Mouse (Mus musculus) forebrain, embryonic 10.5 days (tissue): ENCODE data around the gene Il4. TPM values are rescaled to one million over a fixed set of nuclear protein-coding genes. Genes with fewer than 3 reads are reported as not detected.
"Not testable (repeated sequence)": the region's sequence is repeated elsewhere in the genome, so short reads cannot be mapped to it uniquely, and the experiment has no call there.

Experiments used
- DNase-seq: peaks from one replicate; pipeline ENCODE4 v3.0.0-alpha.2; 2017; ENCODE audit warnings: low spot score; ENCODE audit errors: extremely low spot score
- H3K27ac ChIP-seq: fragments of 300-500 bp; sonication (generic); 2 replicates; pipeline ENCODE4 v1.5.1; 2016; ENCODE audit warnings: mild to moderate bottlenecking
- H3K27me3 ChIP-seq: fragments of 300-500 bp; sonication (generic); 2 replicates; pipeline ENCODE4 v1.6.1; 2016; ENCODE audit warnings: mild to moderate bottlenecking; ENCODE audit not compliant: poor library complexity, severe bottlenecking
- H3K36me3 ChIP-seq: fragments of 300-500 bp; sonication (generic); replicated peaks from 2 replicates; pipeline ENCODE4 v1.6.1; 2016; ENCODE audit warnings: mild to moderate bottlenecking, moderate library complexity
- H3K4me1 ChIP-seq: fragments of 300-500 bp; sonication (generic); 2 replicates; pipeline ENCODE4 v1.6.1; 2016
- H3K4me3 ChIP-seq: fragments of 300-500 bp; sonication (generic); 2 replicates; pipeline ENCODE4 v1.5.1; 2016; ENCODE audit warnings: mild to moderate bottlenecking, moderate library complexity
- H3K9me3 ChIP-seq: fragments of 300-500 bp; sonication (generic); 2 replicates; pipeline ENCODE4 v1.6.1; 2016; ENCODE audit warnings: mild to moderate bottlenecking, moderate library complexity
- WGBS: fragments of 180-500 bp; shearing (Covaris S2); methylation state at CpG from one replicate; pipeline ENCODE4 v1.1.7; 2016; 5-methylcytosine and 5-hydroxymethylcytosine counted together
- polyA plus RNA-seq: library from polyadenylated mRNA; unstranded; fragments of >200 nt; fragmentation: Nextera tagmentation; extraction: Ambion mirVana; gene quantifications from 2 replicates; pipeline ENCODE4 v1.2.1, GENCODE M21; 2016

Gene Il4
- polyA plus RNA-seq, 1 experiment from 2014 or later = 0.77 TPM

DNA sequence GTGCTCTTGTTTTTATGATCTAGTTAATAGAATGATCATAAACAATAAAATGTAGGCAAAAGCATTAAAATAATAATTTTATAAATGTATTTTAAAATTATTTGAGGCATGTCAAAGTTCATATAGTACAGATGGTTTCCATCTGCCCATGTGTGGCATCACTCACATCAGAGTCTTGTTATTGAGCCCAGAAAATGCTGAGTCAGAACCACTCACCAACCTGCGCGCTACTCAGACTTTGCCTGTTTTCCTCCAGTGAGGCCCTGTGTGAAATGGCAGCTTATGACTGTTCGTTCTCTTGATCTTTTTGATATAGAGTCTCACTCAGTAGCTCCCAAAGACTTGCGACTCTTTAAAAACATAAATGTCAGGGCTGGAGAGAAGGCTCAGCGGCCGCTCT, 33.0 kb downstream of the Il4 start:
- Histone ChIP-seq H3K9me3 (no peaks in the 10 kb centered on the region), H3K27ac (no peak overlapping the region), H3K27me3 (no peaks in the 10 kb centered on the region), H3K36me3 (peaks cover 86% of the 10 kb centered on the region), H3K4me1 (no peaks in the 10 kb centered on the region), H3K4me3 (no peak overlapping the region)
- WGBS = 95% methylated on average over 6 of the region's 6 CpGs
- DNase-seq = no peak

- H3K4me1 ChIP-seq = no peaks in the 10 kb centered on the region
- H3K9me3 ChIP-seq = no peaks in the 10 kb centered on the region
- H3K36me3 ChIP-seq = peaks cover 88% of the 10 kb centered on the region
- no peak overlapping the region for H3K4me3 ChIP-seq
- H3K27me3 ChIP-seq = no peaks in the 10 kb centered on the region
- WGBS = 71% methylated on average over 3 of the region's 3 CpGs
- no peak for DNase-seq
- no peak overlapping the region for H3K27ac ChIP-seq
These were observed 33.6 kb downstream of the Il4 start for GRCm38 (mm10) chr11:53584849-53585248.

DNA sequence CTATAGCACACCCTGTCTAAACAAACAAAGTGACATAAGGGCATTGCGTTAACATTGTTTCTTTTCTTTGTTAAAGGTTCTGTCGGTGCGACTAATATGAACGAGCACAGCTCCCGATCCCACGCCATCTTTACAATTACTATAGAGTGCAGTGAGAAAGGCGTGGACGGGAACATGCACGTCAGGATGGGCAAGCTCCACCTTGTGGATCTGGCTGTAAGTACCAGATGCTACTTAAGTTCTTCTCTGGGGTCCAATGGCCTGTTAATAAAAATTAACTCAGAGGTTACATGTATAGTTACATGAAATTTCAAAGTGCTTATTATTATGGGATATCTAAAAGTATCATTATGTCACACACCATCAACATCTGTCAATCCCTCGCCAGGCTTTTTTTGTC, 35.3 kb downstream of the Il4 start:
- H3K4me1 ChIP-seq = no peaks in the 10 kb centered on the region
- no peaks in the 10 kb centered on the region for H3K9me3 ChIP-seq
- H3K4me3 ChIP-seq = no peak overlapping the region
- peaks cover 86% of the 10 kb centered on the region for H3K36me3 ChIP-seq
- no peak overlapping the region for H3K27ac ChIP-seq
- WGBS = 85% methylated on average over 10 of the region's 10 CpGs
- no peak for DNase-seq
- no peaks in the 10 kb centered on the region for H3K27me3 ChIP-seq

DNA sequence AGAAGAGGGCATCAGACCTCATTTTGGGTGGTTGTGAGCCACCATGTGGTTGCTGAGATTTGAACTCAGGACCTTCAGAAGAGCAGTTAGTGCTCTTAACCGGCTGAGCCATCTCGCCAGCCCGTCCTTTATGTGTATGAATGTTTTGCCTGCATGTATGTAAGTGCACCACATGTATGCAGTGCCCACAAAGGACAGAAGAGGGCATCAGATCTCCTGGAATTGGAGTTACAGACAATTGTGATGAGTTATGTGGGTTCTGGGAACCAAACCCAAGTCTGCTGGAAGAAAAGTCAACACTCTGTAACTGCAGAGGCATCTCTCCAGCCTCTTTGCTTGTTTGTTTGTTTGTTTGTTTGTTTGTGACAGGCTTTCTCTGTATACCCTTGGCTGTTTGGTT, 37.9 kb downstream of the Il4 start:
- Histone ChIP-seq H3K27me3 (no peaks in the 10 kb centered on the region), H3K9me3 (no peaks in the 10 kb centered on the region), H3K4me3 (no peak overlapping the region), H3K4me1 (no peaks in the 10 kb centered on the region), H3K36me3 (peaks cover 73% of the 10 kb centered on the region), H3K27ac (no peak overlapping the region)
- no peak for DNase-seq
- WGBS = 96% methylated on average over 3 of the region's 3 CpGs

GRCm38 (mm10) chr11:53567224-53568014, 51.0 kb downstream of the Il4 start, which contains the start of gene Kif3a:
Kif3a (plus strand) TSS chr11:53567379.
- Histone ChIP-seq H3K27ac (peak within 1 kb of the TSS; percentile 92), H3K9me3 (peaks cover 7% of the 10 kb centered on the region; the same call in 1 of the 2 replicates), H3K4me1 (peaks cover 22% of the 10 kb centered on the region), H3K36me3 (peaks cover 20% of the 10 kb centered on the region), H3K27me3 (no peaks in the 10 kb centered on the region), H3K4me3 (peak within 1 kb of the TSS; percentile 96)
- peak; percentile 96 for DNase-seq
- under 1% methylated on average over 66 of the region's 69 CpGs for WGBS

DNA sequence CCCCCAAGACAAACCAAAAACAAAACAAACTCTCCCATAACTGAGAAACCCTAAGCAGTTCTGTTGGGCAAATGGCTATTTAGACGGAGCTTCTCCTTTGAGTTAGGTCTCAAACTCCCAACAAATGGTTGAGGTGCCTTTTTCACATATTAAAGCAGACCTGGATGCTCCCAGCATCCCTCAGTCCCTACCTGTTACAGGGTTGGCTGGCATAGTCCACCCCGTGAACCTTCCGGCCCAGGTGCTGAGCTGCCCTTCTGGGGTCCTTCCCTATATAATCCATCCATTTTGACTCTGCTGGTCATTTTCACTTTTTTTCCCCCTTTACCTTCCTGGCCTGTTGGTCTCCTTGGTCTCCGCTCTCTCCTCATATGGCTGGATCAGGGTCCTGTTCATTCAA, 51.8 kb downstream of the Il4 start:
- no peak for DNase-seq
- WGBS = 84% methylated on average over 4 of the region's 4 CpGs
- peak overlapping the region; percentile 92 for H3K27ac ChIP-seq

GRCm38 (mm10) chr11:53561986-53562385, 56.5 kb downstream of the Il4 start:
- H3K36me3 ChIP-seq = no peaks in the 10 kb centered on the region
- WGBS = 83% methylated on average over 2 of the region's 2 CpGs
- H3K9me3 ChIP-seq = peaks cover 7% of the 10 kb centered on the region; the same call in 1 of the 2 replicates
- no peak overlapping the region for H3K4me3 ChIP-seq
- no peak overlapping the region for H3K27ac ChIP-seq
- peaks cover 5% of the 10 kb centered on the region for H3K4me1 ChIP-seq
- H3K27me3 ChIP-seq = no peaks in the 10 kb centered on the region
- no peak for DNase-seq

More for the DNA sequence above, 51.8 kb downstream of the Il4 start:
- H3K4me3 ChIP-seq = peak overlapping the region; percentile 96
- no peaks in the 10 kb centered on the region for H3K27me3 ChIP-seq
- H3K36me3 ChIP-seq = peaks cover 13% of the 10 kb centered on the region
- H3K9me3 ChIP-seq = peaks cover 7% of the 10 kb centered on the region; the same call in 1 of the 2 replicates
- H3K4me1 ChIP-seq = peaks cover 22% of the 10 kb centered on the region

DNA sequence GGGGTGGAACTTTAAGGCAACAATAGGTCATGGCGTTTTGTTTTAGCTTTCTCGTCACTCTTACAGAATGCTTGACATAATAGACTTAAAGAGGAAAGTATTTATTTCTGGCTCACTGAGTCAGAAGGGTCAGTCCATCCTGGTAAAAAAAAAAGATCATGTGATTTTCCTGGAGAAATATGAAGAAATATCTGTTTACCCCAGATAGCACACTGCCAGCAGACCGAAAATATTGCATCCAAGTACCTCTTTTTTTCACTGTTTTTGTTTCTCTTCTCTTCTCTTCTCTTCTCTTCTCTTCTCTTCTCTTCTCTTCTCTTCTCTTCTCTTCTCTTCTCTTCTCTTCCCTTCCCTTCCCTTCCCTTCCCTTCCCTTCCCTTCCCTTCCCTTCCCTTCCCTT, 58.5 kb downstream of the Il4 start:
- H3K4me3 ChIP-seq, H3K4me1 ChIP-seq, DNase-seq, H3K36me3 ChIP-seq, H3K27ac ChIP-seq, H3K27me3 ChIP-seq, H3K9me3 ChIP-seq: not testable (repeated sequence)
- 90% methylated on average over 1 of the region's 3 CpGs for WGBS

DNA sequence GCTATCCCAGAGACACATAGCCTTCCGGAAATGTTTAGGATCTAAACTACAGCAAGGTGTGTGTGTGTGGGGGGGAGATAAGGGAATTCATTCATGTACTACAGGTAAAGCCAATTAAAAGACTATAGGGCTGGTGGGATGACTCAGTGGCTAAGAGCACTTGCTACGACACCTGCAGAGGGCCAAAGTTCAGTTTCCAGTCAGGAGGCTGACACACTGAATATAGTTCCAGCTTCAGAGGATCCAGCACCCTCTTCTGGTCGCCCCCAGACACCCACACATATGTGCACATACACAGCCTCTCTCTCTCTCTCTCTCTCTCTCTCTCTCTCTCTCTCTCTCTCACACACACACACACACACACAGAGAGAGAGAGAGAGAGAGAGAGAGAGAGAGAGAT, 60.5 kb downstream of the Il4 start:
- 94% methylated on average over 1 of the region's 3 CpGs for WGBS

GRCm38 (mm10) chr11:53556529-53556928, 61.9 kb downstream of the Il4 start:
- 98% methylated on average over 5 of the region's 20 CpGs for WGBS
- DNase-seq, H3K27ac ChIP-seq, H3K27me3 ChIP-seq, H3K9me3 ChIP-seq, H3K4me3 ChIP-seq, H3K4me1 ChIP-seq, H3K36me3 ChIP-seq: not testable (repeated sequence)

More for the DNA sequence above, 60.5 kb downstream of the Il4 start:
- not testable (repeated sequence) for H3K36me3 ChIP-seq, H3K27ac ChIP-seq, H3K4me3 ChIP-seq, H3K4me1 ChIP-seq, H3K27me3 ChIP-seq, DNase-seq, H3K9me3 ChIP-seq

Other genes with a start within 250 kb of the Il4 start
- 0.32 TPM in 1 of 2 replicates, not detected in the other for gene Leap2, start 195.5 kb downstream of the Il4 start, polyA plus RNA-seq
- gene Uqcrq, start 187.8 kb downstream of the Il4 start, polyA plus RNA-seq = 590 and 612 TPM in 2 replicates
- 1.1 and 2.0 TPM in 2 replicates for gene Gdf9, start 187.6 kb downstream of the Il4 start, polyA plus RNA-seq
- gene Gm10447, start 161.6 kb downstream of the Il4 start, polyA plus RNA-seq = not detected in 2 replicates
- gene Shroom1, start 161.5 kb downstream of the Il4 start, polyA plus RNA-seq = 1.2 and 1.7 TPM in 2 replicates
- gene Gm9837, start 148.2 kb downstream of the Il4 start, polyA plus RNA-seq = not detected in 2 replicates
- 0.30 TPM in 1 of 2 replicates, not detected in the other for gene Gm9945, start 138.5 kb downstream of the Il4 start, polyA plus RNA-seq
- gene Sowaha, start 138.4 kb downstream of the Il4 start, polyA plus RNA-seq = 0.46 and 0.97 TPM in 2 replicates
- gene Sept8, start 99.4 kb downstream of the Il4 start, polyA plus RNA-seq = 22.7 and 22.9 TPM in 2 replicates
- 78.4 and 82.2 TPM in 2 replicates for gene Kif3a, start 51.3 kb downstream of the Il4 start, polyA plus RNA-seq
- not detected in 2 replicates for gene Il13, start 16.0 kb upstream of the Il4 start, polyA plus RNA-seq
- 27.4 and 27.8 TPM in 2 replicates for gene Rad50, start 88.7 kb upstream of the Il4 start, polyA plus RNA-seq
- gene Il5, start 102.1 kb upstream of the Il4 start, polyA plus RNA-seq = 0.11 TPM in 1 of 2 replicates, not detected in the other
- gene Irf1, start 151.3 kb upstream of the Il4 start, polyA plus RNA-seq = 3.7 and 4.9 TPM in 2 replicates
- gene Gm17334, start 154.5 kb upstream of the Il4 start, polyA plus RNA-seq = not detected in 2 replicates
- 0.16 TPM in 1 of 2 replicates, not detected in the other for gene Gm12216, start 240.6 kb upstream of the Il4 start, polyA plus RNA-seq